Mouse (Mus musculus): ENCODE measurements around the gene Tcam1. TPM values are rescaled to one million over a fixed set of nuclear protein-coding genes. Genes with fewer than 3 reads are reported as not detected.
"Not testable (repeated sequence)": the region's sequence is repeated elsewhere in the genome, so short reads cannot be mapped to it uniquely, and the experiment has no call there.

Gene Tcam1
- under 1 TPM; 0.08 TPM for total RNA-seq (2021)
- long read RNA-seq, experiment 1: 0 reads
- long read RNA-seq, experiment 2: 0 reads

GRCm38 (mm10) chr11:106276454-106276853, at the start of gene Tcam1:
Tcam1 (plus strand) TSS chr11:106276672.
- TF ChIP-seq CTCF (IDR thresholded peaks at IDR 0.05): peak; percentile 93
- intact Hi-C loops (cut with DNase I): loop anchor here (1.0 to 10.0 kb wide), 2 partner anchors 20 to 208 kb away; partner anchors contain the start of genes Ern1, Ftsj3 and Psmc5
- Histone ChIP-seq H3K27ac (peak within 1 kb of the TSS; percentile 56), H3K4me3 (peak within 1 kb of the TSS; percentile 61)
- DNase-seq: peak; percentile 94

GRCm38 (mm10) chr11:106233978-106234377, 42.5 kb upstream of the Tcam1 start:
- peak; percentile 50 for TF ChIP-seq CTCF (IDR thresholded peaks at IDR 0.05)
- DNase-seq, H3K4me3 ChIP-seq: not testable (repeated sequence)

GRCm38 (mm10) chr11:106246834-106247233, 29.6 kb upstream of the Tcam1 start:
- Histone ChIP-seq H3K27ac (no peak overlapping the region), H3K4me3 (no peak overlapping the region)
- no peak for DNase-seq
- intact Hi-C loops (cut with DNase I): no loop called here
- peak; percentile 55 for TF ChIP-seq CTCF (IDR thresholded peaks at IDR 0.05)

More at GRCm38 (mm10) chr11:106233978-106234377, 42.5 kb upstream of the Tcam1 start:
- intact Hi-C loops (cut with DNase I); H3K27ac ChIP-seq: not testable (repeated sequence)

- Histone ChIP-seq H3K27ac (no peak overlapping the region), H3K4me3 (no peak overlapping the region)
- intact Hi-C loops (cut with DNase I): no loop called here
- no peak for TF ChIP-seq CTCF (IDR thresholded peaks at IDR 0.05)
- no peak for DNase-seq
Measured at GRCm38 (mm10) chr11:106249326-106249725, 27.1 kb upstream of the Tcam1 start.

- no peak for TF ChIP-seq CTCF (IDR thresholded peaks at IDR 0.05)
- peak overlapping the region; percentile 94 for H3K27ac ChIP-seq
- intact Hi-C loops (cut with DNase I): loop anchor here (5.0 kb wide), 1 partner anchor 37 kb away; the partner anchor contains the start of genes Ccdc47 and Ddx42
- H3K4me3 ChIP-seq: peak overlapping the region; percentile 97
- no peak for DNase-seq
Measured at GRCm38 (mm10) chr11:106254767-106255166, 21.7 kb upstream of the Tcam1 start.

- H3K27ac ChIP-seq: peak overlapping the region; percentile 94
- H3K4me3 ChIP-seq: peak overlapping the region; percentile 97
- intact Hi-C loops (cut with DNase I): loop anchor here (5.0 kb wide), 1 partner anchor 38 kb away; the partner anchor contains the start of genes Ccdc47 and Ddx42
- no peak for DNase-seq
- no peak for TF ChIP-seq CTCF (IDR thresholded peaks at IDR 0.05)
Measured at GRCm38 (mm10) chr11:106255174-106255573, 21.3 kb upstream of the Tcam1 start.

GRCm38 (mm10) chr11:106255685-106256451, 20.6 kb upstream of the Tcam1 start, which contains the start of the genes Ftsj3 and Psmc5:
Ftsj3 (minus strand) TSS chr11:106256079.
Psmc5 (plus strand) TSS chr11:106256154.
- peak; percentile 99 for DNase-seq
- TF ChIP-seq CTCF (IDR thresholded peaks at IDR 0.05): peak; percentile 0; the same call in 1 of the 2 replicates
- H3K4me3 ChIP-seq: peak within 1 kb of the TSS; percentile 97
- intact Hi-C loops (cut with DNase I): loop anchor here (1.0 to 5.0 kb wide), 3 partner anchors 20 to 137 kb away; partner anchors contain the start of genes Ccdc47, Ddx42 and Tcam1
- H3K27ac ChIP-seq: peak within 1 kb of the TSS; percentile 94

GRCm38 (mm10) chr11:106256775-106257174, 19.7 kb upstream of the Tcam1 start:
- intact Hi-C loops (cut with DNase I): loop anchor here (1.0 to 5.0 kb wide), 3 partner anchors 20 to 136 kb away; partner anchors contain the start of genes Ccdc47, Ddx42 and Tcam1
- TF ChIP-seq CTCF (IDR thresholded peaks at IDR 0.05): peak; percentile 54
- no peak for DNase-seq
- peak overlapping the region; percentile 94 for H3K27ac ChIP-seq
- peak overlapping the region; percentile 97 for H3K4me3 ChIP-seq

- Histone ChIP-seq H3K4me3 (no peak overlapping the region), H3K27ac (no peak overlapping the region)
- intact Hi-C loops (cut with DNase I): no loop called here
- DNase-seq: no peak
- TF ChIP-seq CTCF (IDR thresholded peaks at IDR 0.05): no peak
Measured at GRCm38 (mm10) chr11:106260826-106261450, 15.5 kb upstream of the Tcam1 start.

GRCm38 (mm10) chr11:106263963-106264362, 12.5 kb upstream of the Tcam1 start:
- no peak for DNase-seq
- no peak for TF ChIP-seq CTCF (IDR thresholded peaks at IDR 0.05)
- intact Hi-C loops (cut with DNase I): no loop called here
- Histone ChIP-seq H3K27ac (peak overlapping the region; percentile 17; the same call in 1 of the 2 replicates), H3K4me3 (no peak overlapping the region)

- TF ChIP-seq CTCF (IDR thresholded peaks at IDR 0.05): no peak
- Histone ChIP-seq H3K27ac (no peak overlapping the region), H3K4me3 (no peak overlapping the region)
- intact Hi-C loops (cut with DNase I): no loop called here
- no peak for DNase-seq
Measured at GRCm38 (mm10) chr11:106264988-106265387, 11.5 kb upstream of the Tcam1 start.

GRCm38 (mm10) chr11:106265570-106265969, 10.9 kb upstream of the Tcam1 start:
- TF ChIP-seq CTCF (IDR thresholded peaks at IDR 0.05): no peak
- Histone ChIP-seq H3K27ac (no peak overlapping the region), H3K4me3 (no peak overlapping the region)
- DNase-seq: no peak
- intact Hi-C loops (cut with DNase I): no loop called here

All from gastrocnemius, adult 2 months (tissue).